Mouse (Mus musculus) ES-Bruce4 (cell line): ENCODE measurements at regions not wholly inside any gene's neighbourhood (a gene's known extent, or its start where the extent isn't known, plus 50 kb on each side); places are given as distances from the start of the nearest gene placed in this dataset.

Experiments
- H3K27ac ChIP-seq: 2 replicates; pipeline ENCODE4 v1.5.1; 2012; ENCODE audit warnings: low read length, inconsistent platforms; ENCODE audit not compliant: insufficient read depth
- H3K27me3 ChIP-seq: 2 replicates; pipeline ENCODE4 v1.6.1; 2012; ENCODE audit warnings: mild to moderate bottlenecking, low read length, inconsistent platforms; ENCODE audit not compliant: control insufficient read depth, poor library complexity, insufficient read depth, severe bottlenecking
- H3K36me3 ChIP-seq: 2 replicates; pipeline ENCODE4 v1.6.1; 2012; ENCODE audit warnings: inconsistent platforms, mild to moderate bottlenecking, low read length, moderate library complexity; ENCODE audit not compliant: control insufficient read depth, poor library complexity, insufficient read depth, severe bottlenecking
- H3K4me1 ChIP-seq: one replicate; pipeline ENCODE4 v1.8.1; 2011; ENCODE audit warnings: low read length; ENCODE audit not compliant: control insufficient read depth, insufficient read depth
- H3K4me3 ChIP-seq: 2 replicates; pipeline ENCODE4 v1.5.1; 2011; ENCODE audit warnings: low read depth, mild to moderate bottlenecking, low read length
- H3K9ac ChIP-seq: 2 replicates; pipeline ENCODE4 v1.6.1; 2012; ENCODE audit warnings: low read depth, mild to moderate bottlenecking, inconsistent platforms; ENCODE audit not compliant: poor library complexity, severe bottlenecking
- H3K9me3 ChIP-seq: replicated peaks from 2 replicates; pipeline ENCODE4 v1.6.1; 2012; ENCODE audit warnings: mild to moderate bottlenecking, low read length, inconsistent platforms; ENCODE audit not compliant: control insufficient read depth, poor library complexity, insufficient read depth, severe bottlenecking
- CTCF ChIP-seq: IDR thresholded peaks from one replicate; pipeline ENCODE4 v1.8.1; 2011; ENCODE audit warnings: low read depth, low read length
- EP300 ChIP-seq: IDR thresholded peaks from 2 replicates; pipeline ENCODE4 v1.6.1; 2011; ENCODE audit warnings: low read depth, low read length; ENCODE audit not compliant: insufficient read depth
- POLR2A ChIP-seq: IDR thresholded peaks from one replicate; pipeline ENCODE4 v1.8.1; 2011; ENCODE audit warnings: low read length; ENCODE audit not compliant: insufficient read depth

DNA sequence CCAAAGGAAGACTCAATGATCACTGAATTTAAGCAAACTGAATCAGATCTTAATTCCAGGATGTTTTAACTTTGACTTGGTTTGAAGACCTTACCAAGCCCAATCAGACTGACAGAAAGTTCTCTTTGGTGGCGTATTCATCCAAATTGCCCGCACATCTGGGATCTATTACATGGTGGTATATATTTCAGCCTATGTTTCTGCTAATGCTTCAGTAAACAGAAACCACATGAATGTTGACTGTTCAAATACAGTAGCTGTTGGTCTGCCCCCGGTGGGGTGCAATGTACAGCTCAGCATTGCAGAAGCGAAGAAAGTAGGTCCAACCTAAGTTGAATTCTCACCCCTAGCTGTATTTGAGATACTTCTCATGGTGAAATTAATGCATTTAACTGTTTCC, 346.5 kb downstream of the Nuak1 start:
- Histone ChIP-seq H3K9ac (no peak overlapping the region), H3K27me3 (no peaks in the 10 kb centered on the region), H3K4me3 (no peak overlapping the region), H3K27ac (no peak overlapping the region), H3K9me3 (no peaks in the 10 kb centered on the region), H3K4me1 (no peaks in the 10 kb centered on the region), H3K36me3 (no peaks in the 10 kb centered on the region)
- no peak for TF ChIP-seq EP300
- TF ChIP-seq POLR2A: no peak
- TF ChIP-seq CTCF: no peak

DNA sequence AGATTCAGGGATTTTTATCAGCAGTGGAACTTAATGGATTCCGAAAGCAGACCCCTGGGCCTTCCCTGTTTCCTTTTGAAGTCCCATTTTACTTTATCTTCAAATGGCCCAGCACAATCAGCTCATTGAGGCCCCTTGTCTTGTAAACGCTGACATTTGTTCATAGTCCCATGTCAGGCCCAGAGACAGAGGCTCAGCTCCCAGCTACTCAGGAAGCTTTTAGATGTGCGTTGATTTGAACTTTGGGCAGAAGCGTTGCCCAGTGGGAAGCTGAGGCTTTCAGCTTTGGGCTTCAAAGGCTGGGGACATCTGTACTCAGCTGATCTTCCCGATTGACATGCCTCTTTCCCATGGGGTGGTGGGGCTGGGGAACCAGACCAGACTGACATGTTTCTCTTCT, 343.2 kb downstream of the Nuak1 start:
- Histone ChIP-seq H3K27me3 (no peaks in the 10 kb centered on the region), H3K9ac (no peak overlapping the region), H3K4me3 (no peak overlapping the region), H3K4me1 (no peaks in the 10 kb centered on the region), H3K27ac (no peak overlapping the region), H3K9me3 (peaks cover 4% of the 10 kb centered on the region; the same call in 1 of the 2 replicates), H3K36me3 (no peaks in the 10 kb centered on the region)
- TF ChIP-seq EP300: no peak
- TF ChIP-seq POLR2A: no peak
- no peak for TF ChIP-seq CTCF

DNA sequence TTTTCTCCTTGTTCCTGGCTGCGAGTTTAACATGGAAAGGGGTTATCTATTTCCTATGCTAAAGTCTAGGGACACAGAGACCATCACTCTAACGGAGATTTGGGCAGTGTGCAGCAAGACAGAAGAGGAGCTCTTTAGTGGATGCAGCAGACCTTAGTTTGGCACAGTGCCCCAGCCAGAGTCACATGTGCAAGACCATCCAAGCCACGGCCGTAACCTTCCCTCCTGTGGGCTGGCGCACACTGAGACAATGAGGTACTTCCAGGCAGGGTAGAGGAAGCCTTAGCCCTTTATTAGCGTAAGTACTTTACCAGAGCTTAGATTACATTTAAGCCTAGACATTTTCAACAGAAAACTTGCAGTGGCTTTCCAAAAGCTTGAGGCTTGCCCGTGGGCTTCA, 336.4 kb downstream of the Nuak1 start:
- H3K9me3 ChIP-seq: peaks cover 4% of the 10 kb centered on the region; the same call in 1 of the 2 replicates
- H3K9ac ChIP-seq: no peak overlapping the region
- H3K4me3 ChIP-seq: no peak overlapping the region
- no peaks in the 10 kb centered on the region for H3K36me3 ChIP-seq
- H3K27ac ChIP-seq: no peak overlapping the region
- TF ChIP-seq CTCF (no peak), POLR2A (no peak), EP300 (no peak)
- H3K4me1 ChIP-seq: no peaks in the 10 kb centered on the region
- H3K27me3 ChIP-seq: no peaks in the 10 kb centered on the region

DNA sequence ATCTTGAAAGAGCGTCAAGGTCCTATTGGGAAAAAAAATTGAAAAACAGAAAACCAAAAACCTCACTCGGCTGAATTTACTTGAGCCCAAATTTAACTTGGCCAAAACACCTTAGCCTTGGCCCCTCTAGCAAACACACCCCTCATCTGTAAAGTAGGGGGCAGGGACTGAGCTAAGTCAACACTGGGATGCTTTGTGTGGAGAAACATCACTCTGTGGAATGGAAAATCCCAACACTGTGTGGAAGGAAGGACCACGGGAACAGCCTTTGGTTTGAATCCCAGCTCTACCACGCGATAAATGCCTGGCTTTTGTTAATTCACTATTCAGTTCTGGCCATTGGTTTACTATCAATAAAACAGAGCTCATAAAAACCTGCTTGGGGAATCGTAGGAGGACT, 335.8 kb downstream of the Nuak1 start:
- Histone ChIP-seq H3K9ac (no peak overlapping the region), H3K27me3 (no peaks in the 10 kb centered on the region), H3K4me1 (no peaks in the 10 kb centered on the region), H3K27ac (no peak overlapping the region), H3K36me3 (no peaks in the 10 kb centered on the region), H3K4me3 (no peak overlapping the region), H3K9me3 (peaks cover under 1% of the 10 kb centered on the region; the same call in 1 of the 2 replicates)
- TF ChIP-seq CTCF (no peak), POLR2A (no peak), EP300 (no peak)

DNA sequence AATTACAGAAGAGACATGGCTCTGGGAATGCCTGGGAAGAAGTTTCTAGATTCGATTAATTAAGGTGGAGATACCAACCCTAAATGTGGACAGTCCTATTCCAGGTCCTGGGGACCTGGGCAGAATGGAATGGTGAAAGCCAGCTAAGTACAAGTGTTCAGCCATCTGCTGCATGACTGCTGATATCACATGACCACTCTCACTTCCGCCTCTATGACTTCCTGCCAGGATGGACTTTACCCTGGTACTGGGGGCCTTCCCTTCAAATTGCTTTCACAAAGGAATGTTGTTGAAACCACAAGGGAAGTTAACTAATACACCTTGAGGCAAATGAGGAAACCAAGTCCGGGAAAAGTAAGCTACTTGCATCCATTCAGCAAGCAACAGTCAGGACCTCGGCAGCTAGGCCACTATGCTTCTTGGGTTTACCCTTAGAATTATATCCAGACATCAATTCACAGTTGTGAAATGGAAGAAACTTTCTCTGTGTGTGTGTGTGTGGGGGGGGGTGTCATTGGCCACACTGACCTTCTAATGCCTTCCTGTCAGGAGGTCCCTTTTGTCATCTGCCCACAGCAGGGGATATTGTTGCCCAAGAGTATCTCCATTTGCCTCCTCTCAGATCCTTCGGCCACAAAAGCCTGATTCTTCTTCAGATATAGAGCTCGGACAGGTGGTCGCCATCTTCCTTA, 330.6 kb downstream of the Nuak1 start:
- no peak overlapping the region for H3K4me3 ChIP-seq
- no peaks in the 10 kb centered on the region for H3K4me1 ChIP-seq
- H3K9me3 ChIP-seq: no peaks in the 10 kb centered on the region
- H3K27ac ChIP-seq: no peak overlapping the region
- no peak for TF ChIP-seq CTCF
- no peak for TF ChIP-seq EP300
- TF ChIP-seq POLR2A: no peak
- H3K36me3 ChIP-seq: no peaks in the 10 kb centered on the region
- no peak overlapping the region for H3K9ac ChIP-seq
- no peaks in the 10 kb centered on the region for H3K27me3 ChIP-seq

DNA sequence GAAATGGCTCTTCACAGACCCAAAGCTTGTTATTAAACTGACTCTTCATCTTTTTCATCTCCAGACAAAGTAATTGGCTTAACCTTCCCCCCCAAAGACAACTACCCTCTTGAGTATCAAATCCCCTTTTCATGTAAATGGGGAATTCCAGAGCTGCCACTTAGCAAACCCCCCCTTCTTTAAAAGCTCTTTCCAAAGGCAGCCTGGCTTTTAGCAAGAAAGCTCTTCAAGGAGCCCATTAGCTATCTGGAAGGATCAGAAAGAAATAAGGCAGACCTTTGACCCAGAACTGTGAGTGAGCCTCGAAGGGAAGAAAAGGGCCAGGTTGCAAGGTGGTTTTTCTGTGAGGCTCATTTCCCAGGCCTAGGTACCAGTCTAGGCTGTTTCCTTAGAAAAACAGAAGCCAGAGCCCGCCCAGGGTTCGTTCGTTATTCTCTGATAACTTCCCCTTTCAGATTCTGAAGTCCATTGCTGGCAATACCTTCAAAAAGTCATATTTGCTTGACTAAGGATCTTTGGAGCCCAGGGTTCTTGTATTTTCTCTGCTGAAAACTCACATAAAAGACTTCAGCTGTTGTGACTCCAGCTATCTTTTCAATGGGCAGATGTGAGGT, 329.9 kb downstream of the Nuak1 start:
- H3K4me1 ChIP-seq: no peaks in the 10 kb centered on the region
- no peaks in the 10 kb centered on the region for H3K36me3 ChIP-seq
- TF ChIP-seq POLR2A: no peak
- TF ChIP-seq CTCF: no peak
- TF ChIP-seq EP300: no peak
- H3K27me3 ChIP-seq: no peaks in the 10 kb centered on the region
- H3K9ac ChIP-seq: no peak overlapping the region
- H3K4me3 ChIP-seq: no peak overlapping the region
- H3K27ac ChIP-seq: no peak overlapping the region
- no peaks in the 10 kb centered on the region for H3K9me3 ChIP-seq
